Mouse (Mus musculus) cerebellum, adult 11-12 months (tissue): ENCODE data around the gene Hspa12b.
"Not testable (repeated sequence)": the region's sequence is repeated elsewhere in the genome, so short reads cannot be mapped to it uniquely, and the experiment has no call there.

ENCODE experiments used
- DNase-seq: peaks from one replicate; pipeline ENCODE4 v3.0.0; 2022

Hspa12b gene

GRCm38 (mm10) chr2:131127161-131127730, at the start of gene Hspa12b:
Gene Hspa12b (plus strand): TSS chr2:131127280.
- DNase-seq, result no peak

GRCm38 (mm10) chr2:131080507-131080906, 46.6 kb upstream of the Hspa12b start:
- no peak for DNase-seq

- no peak for DNase-seq
These were observed 42.9 kb upstream of the Hspa12b start for GRCm38 (mm10) chr2:131084206-131084605.

- DNase-seq, result no peak
These were observed 40.3 kb upstream of the Hspa12b start, which contains the start of gene Siglec1 for GRCm38 (mm10) chr2:131086667-131087390. Gene Siglec1 (minus strand): TSS chr2:131086765.

- DNase-seq, result no peak
These were observed 38.5 kb upstream of the Hspa12b start for GRCm38 (mm10) chr2:131088581-131088980.

GRCm38 (mm10) chr2:131089634-131090033, 37.4 kb upstream of the Hspa12b start:
- no peak for DNase-seq

GRCm38 (mm10) chr2:131090852-131091251, 36.2 kb upstream of the Hspa12b start:
- no peak for DNase-seq

GRCm38 (mm10) chr2:131093577-131093976, 33.5 kb upstream of the Hspa12b start:
- DNase-seq, result no peak

GRCm38 (mm10) chr2:131094823-131095222, 32.3 kb upstream of the Hspa12b start:
- DNase-seq, result peak; percentile 49

GRCm38 (mm10) chr2:131096101-131096795, 30.8 kb upstream of the Hspa12b start:
- DNase-seq, result no peak

- no peak for DNase-seq
These were observed 30.0 kb upstream of the Hspa12b start for GRCm38 (mm10) chr2:131097087-131097486.

GRCm38 (mm10) chr2:131101530-131101929, 25.6 kb upstream of the Hspa12b start:
- no peak for DNase-seq

GRCm38 (mm10) chr2:131104021-131104420, 23.1 kb upstream of the Hspa12b start:
- no peak for DNase-seq

GRCm38 (mm10) chr2:131105061-131105460, 22.0 kb upstream of the Hspa12b start:
- DNase-seq, result not testable (repeated sequence)

- no peak for DNase-seq
These were observed 21.1 kb upstream of the Hspa12b start for GRCm38 (mm10) chr2:131105989-131106388.

GRCm38 (mm10) chr2:131118968-131119574, 8.0 kb upstream of the Hspa12b start:
- DNase-seq, result no peak

GRCm38 (mm10) chr2:131124166-131124565, 2.9 kb upstream of the Hspa12b start:
- no peak for DNase-seq

- no peak for DNase-seq
These were observed 1.7 kb upstream of the Hspa12b start for GRCm38 (mm10) chr2:131125157-131125963.

- no peak for DNase-seq
These were observed 890 bp upstream of the Hspa12b start for GRCm38 (mm10) chr2:131125964-131126815.

GRCm38 (mm10) chr2:131128211-131128610, 1.1 kb downstream of the Hspa12b start:
- no peak for DNase-seq

GRCm38 (mm10) chr2:131128636-131129157, 1.6 kb downstream of the Hspa12b start:
- no peak for DNase-seq
